Mouse (Mus musculus): ENCODE results near the gene Fam214a. TPM values are rescaled to one million over a fixed set of nuclear protein-coding genes. Genes with fewer than 3 reads are reported as not detected.

The Fam214a gene
- polyA plus RNA-seq, 1 experiment from 2014 or later = 35.9 TPM

DNA sequence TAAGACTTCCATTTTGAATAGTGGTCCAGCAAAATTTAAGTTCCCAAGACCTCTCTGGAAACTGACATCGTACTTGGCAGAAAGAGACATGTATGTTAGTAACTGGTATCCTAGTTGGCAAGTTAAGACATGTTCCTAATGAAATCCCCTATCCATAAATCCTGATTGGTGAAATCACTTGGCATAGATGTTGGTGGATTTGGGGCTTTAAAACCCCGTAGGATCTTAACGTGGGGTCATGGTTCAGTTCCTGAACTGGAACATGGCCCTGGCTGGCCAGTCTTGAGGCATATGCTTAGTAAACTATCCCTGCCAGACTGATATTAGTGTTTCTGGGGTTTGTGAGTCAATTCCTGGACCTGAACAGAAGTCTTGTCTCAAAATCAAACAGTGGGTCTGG lies 14.9 kb upstream of the Fam214a start:
- Histone ChIP-seq H3K27ac (replicated peaks; ENCODE audit: low read depth, low read length) (no peak overlapping the region), H3K9me3 (ENCODE audit: control insufficient read depth, low read length) (no peaks in the 10 kb centered on the region), H3K9ac (replicated peaks; ENCODE audit: low read length) (no peak overlapping the region), H3K4me2 (ENCODE audit: low read length) (no peak overlapping the region), H3K4me3 (replicated peaks; ENCODE audit: low read depth, low read length) (no peak overlapping the region), H3K4me1 (ENCODE audit: control insufficient read depth, insufficient read depth, low read length) (no peaks in the 10 kb centered on the region), H3K36me3 (ENCODE audit: control insufficient read depth, insufficient read depth, low read length) (no peaks in the 10 kb centered on the region), H3K27me3 (ENCODE audit: control insufficient read depth, insufficient read depth, low read length) (no peaks in the 10 kb centered on the region)
- ATAC-seq (ENCODE audit: low FRiP score, low TSS enrichment) = no peak
- no peak for DNase-seq
- WGBS = 87% methylated on average over 3 of the region's 3 CpGs

DNA sequence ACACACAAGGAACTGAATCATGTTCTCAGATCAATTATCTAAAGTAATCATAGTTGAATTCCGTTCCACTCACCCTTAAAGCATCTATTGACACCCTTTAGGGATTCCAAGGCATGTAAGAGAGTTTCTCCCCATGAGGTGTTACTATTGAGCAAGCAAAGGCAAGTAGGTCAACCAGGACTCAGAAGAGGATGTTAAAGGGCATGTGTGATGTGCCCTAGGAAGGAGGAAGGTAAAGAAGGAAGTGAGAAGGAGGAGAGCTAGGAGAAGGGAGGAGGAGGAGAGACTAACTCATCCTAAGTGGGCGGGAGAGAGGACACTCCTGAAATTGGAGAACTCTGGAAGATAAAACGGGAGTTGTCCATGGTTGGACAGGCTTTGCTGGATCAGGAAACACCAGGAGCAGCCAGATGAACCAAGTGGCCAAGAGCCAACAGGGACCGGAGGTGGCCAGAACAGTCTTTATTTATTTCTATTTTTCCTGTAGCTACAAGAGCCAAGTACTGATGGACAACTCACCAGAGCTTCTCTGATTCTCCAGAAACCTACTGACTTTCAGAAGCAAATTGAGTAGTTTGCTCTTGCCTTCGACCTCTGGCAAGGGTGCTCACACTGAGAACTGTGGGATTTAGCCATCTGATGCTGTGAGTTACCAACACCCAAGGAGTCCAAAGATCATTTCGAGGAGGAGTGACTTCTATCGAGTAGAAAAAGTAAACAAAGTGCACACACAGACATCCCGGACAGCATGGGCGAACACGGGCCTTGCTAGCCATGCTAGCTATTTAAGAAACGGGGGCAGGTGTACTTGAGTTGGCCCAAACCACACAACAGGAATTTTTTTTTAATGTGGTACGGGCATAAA lies 13.8 kb upstream of the Fam214a start:
- WGBS = 88% methylated on average over 12 of the region's 12 CpGs
- no peaks in the 10 kb centered on the region for H3K27me3 ChIP-seq (ENCODE audit: control insufficient read depth, insufficient read depth, low read length)
- ATAC-seq (ENCODE audit: low FRiP score, low TSS enrichment) (no peak), DNase-seq (no peak)
- H3K4me1 ChIP-seq (ENCODE audit: control insufficient read depth, insufficient read depth, low read length) = no peaks in the 10 kb centered on the region
- H3K36me3 ChIP-seq (ENCODE audit: control insufficient read depth, insufficient read depth, low read length) = no peaks in the 10 kb centered on the region
- H3K9ac ChIP-seq (replicated peaks; ENCODE audit: low read length) = no peak overlapping the region
- no peak overlapping the region for H3K4me3 ChIP-seq (replicated peaks; ENCODE audit: low read depth, low read length)
- no peak overlapping the region for H3K27ac ChIP-seq (replicated peaks; ENCODE audit: low read depth, low read length)
- H3K9me3 ChIP-seq (ENCODE audit: control insufficient read depth, low read length) = no peaks in the 10 kb centered on the region
- no peak overlapping the region for H3K4me2 ChIP-seq (ENCODE audit: low read length)

DNA sequence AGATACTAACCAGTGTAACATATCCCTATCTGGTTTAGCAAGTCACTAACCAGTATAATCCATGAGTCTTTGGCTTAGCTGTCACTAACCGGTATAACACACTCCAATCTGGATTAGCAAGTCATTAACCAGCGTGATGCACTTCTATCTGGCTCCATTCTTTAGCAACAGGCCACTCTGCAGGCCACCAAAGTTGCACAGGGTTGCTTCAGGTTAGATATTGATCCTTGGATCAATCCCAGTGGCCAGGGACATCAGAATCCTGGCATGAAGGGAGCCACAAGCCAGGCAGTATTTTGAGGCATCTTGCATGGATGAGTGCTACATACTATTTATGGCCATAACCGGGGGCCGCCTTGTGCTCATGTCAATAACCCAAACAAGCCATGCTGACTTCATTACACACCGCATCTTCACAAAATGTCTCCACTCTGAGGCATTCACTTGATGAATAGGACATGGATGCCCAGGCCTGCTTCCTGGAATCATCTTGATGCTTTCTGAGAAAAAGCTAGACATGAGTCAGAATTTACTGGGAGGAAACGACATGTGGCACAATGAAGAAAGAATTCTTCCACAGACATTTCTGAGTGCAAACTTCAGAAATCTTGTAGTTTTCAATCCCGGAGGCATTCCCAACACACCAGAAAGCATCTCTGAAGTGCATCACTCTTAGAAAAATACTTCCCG lies 5.8 kb upstream of the Fam214a start:
- DNase-seq (no peak), ATAC-seq (ENCODE audit: low FRiP score, low TSS enrichment) (no peak)
- Histone ChIP-seq H3K4me1 (ENCODE audit: control insufficient read depth, insufficient read depth, low read length) (no peaks in the 10 kb centered on the region), H3K36me3 (ENCODE audit: control insufficient read depth, insufficient read depth, low read length) (no peaks in the 10 kb centered on the region), H3K4me2 (ENCODE audit: low read length) (no peak overlapping the region), H3K9ac (replicated peaks; ENCODE audit: low read length) (no peak overlapping the region), H3K27ac (replicated peaks; ENCODE audit: low read depth, low read length) (no peak overlapping the region), H3K9me3 (ENCODE audit: control insufficient read depth, low read length) (no peaks in the 10 kb centered on the region), H3K4me3 (replicated peaks; ENCODE audit: low read depth, low read length) (no peak overlapping the region), H3K27me3 (ENCODE audit: control insufficient read depth, insufficient read depth, low read length) (no peaks in the 10 kb centered on the region)
- WGBS = 87% methylated on average over 8 of the region's 8 CpGs

DNA sequence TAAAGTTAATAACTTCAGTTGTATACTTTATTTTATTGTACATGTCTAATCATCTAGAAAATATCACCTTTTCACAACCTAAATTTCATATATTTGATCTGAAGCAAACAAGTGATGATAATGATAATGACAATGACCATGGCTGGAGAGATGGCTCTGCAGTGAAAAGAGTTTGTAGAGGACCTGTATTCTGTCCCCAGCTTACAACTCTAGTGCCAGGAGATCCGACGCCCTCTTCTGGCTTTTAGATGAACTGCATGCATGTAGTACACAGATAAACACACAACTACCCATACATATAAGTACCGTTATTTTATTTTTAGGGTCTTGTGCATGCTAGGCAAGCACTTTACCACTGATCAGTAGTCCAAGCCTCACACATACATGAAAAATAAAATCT lies 1.2 kb upstream of the Fam214a start:
- DNase-seq (no peak), ATAC-seq (ENCODE audit: low FRiP score, low TSS enrichment) (no peak)
- H3K4me1 ChIP-seq (ENCODE audit: control insufficient read depth, insufficient read depth, low read length) = peaks cover 17% of the 10 kb centered on the region
- H3K9ac ChIP-seq (replicated peaks; ENCODE audit: low read length) = no peak overlapping the region
- H3K4me2 ChIP-seq (ENCODE audit: low read length) = no peak overlapping the region
- H3K27me3 ChIP-seq (ENCODE audit: control insufficient read depth, insufficient read depth, low read length) = no peaks in the 10 kb centered on the region
- H3K27ac ChIP-seq (replicated peaks; ENCODE audit: low read depth, low read length) = no peak overlapping the region
- H3K9me3 ChIP-seq (ENCODE audit: control insufficient read depth, low read length) = no peaks in the 10 kb centered on the region
- no peak overlapping the region for H3K4me3 ChIP-seq (replicated peaks; ENCODE audit: low read depth, low read length)
- 40% methylated on average over 3 of the region's 3 CpGs for WGBS
- H3K36me3 ChIP-seq (ENCODE audit: control insufficient read depth, insufficient read depth, low read length) = peaks cover 6% of the 10 kb centered on the region; the same call in 1 of the 2 replicates

DNA sequence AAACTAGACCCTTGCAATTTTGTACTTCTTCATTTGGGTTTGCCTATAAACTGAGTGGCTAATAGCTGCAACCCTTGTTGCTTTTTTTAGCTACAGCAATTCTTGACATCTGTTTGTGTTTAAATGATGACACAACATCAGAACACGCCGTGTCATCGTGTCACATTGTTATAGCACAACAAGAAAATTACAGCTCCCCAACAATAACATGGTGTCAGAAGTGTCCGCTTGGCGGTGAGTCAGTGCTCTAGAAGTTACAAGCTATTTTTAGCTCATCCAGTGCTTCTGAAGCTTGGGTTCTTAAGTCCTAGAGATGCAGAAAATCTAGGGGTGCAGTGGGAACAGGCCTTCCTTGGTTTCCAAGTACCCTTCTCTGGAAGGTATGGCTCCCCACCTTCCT lies 578 bp upstream of the Fam214a start:
- ATAC-seq (ENCODE audit: low FRiP score, low TSS enrichment) (no peak), DNase-seq (peak; percentile 15)
- Histone ChIP-seq H3K27me3 (ENCODE audit: control insufficient read depth, insufficient read depth, low read length) (no peaks in the 10 kb centered on the region), H3K4me2 (ENCODE audit: low read length) (peak overlapping the region; percentile 84), H3K4me1 (ENCODE audit: control insufficient read depth, insufficient read depth, low read length) (peaks cover 17% of the 10 kb centered on the region), H3K36me3 (ENCODE audit: control insufficient read depth, insufficient read depth, low read length) (peaks cover 6% of the 10 kb centered on the region; the same call in 1 of the 2 replicates), H3K9ac (replicated peaks; ENCODE audit: low read length) (peak overlapping the region; percentile 20; the same call in 1 of the 2 replicates), H3K27ac (replicated peaks; ENCODE audit: low read depth, low read length) (peak overlapping the region; percentile 95), H3K4me3 (replicated peaks; ENCODE audit: low read depth, low read length) (peak overlapping the region; percentile 85), H3K9me3 (ENCODE audit: control insufficient read depth, low read length) (no peaks in the 10 kb centered on the region)
- 57% methylated on average over 5 of the region's 5 CpGs for WGBS

DNA sequence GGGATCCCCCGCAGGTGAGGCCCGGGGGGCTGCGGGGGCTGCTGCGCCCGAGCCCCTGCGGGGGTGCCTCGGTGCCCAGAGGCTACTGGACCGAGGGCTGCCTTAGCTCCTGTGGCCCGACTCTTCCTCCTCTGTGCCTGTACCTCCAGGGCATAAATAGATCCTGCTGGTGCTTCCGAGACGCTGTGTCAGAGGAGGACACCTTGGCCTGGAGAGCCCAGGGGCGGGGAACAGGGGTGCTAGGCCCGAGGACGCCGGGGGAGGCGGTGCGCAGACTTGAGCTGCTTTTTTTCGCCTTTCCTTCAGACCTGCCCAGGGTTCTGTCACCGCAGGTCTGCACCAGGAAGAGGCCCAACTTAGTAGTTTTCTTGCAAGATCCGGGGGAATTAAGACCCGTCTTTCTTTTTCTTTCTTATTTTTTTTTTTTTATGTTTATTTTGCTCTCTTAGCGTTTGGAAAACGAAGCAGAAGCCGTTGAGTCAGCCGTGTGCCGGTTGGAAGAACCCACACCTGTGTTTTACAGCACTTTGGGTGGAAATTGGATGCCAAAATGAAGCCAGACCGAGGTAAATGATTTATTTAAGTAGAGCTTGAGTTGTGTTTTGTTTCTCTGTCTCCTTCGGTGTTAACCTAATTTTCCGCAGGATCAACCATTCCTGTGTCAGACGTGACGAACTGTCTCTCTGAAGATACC lies 728 bp downstream of the Fam214a start:
- WGBS = 7% methylated on average over 31 of the region's 31 CpGs
- H3K27ac ChIP-seq (replicated peaks; ENCODE audit: low read depth, low read length) = peak overlapping the region; percentile 95
- DNase-seq (peak; percentile 74), ATAC-seq (ENCODE audit: low FRiP score, low TSS enrichment) (peak; percentile 81)
- H3K4me1 ChIP-seq (ENCODE audit: control insufficient read depth, insufficient read depth, low read length) = peaks cover 17% of the 10 kb centered on the region
- H3K4me3 ChIP-seq (replicated peaks; ENCODE audit: low read depth, low read length) = peak overlapping the region; percentile 85
- H3K9me3 ChIP-seq (ENCODE audit: control insufficient read depth, low read length) = no peaks in the 10 kb centered on the region
- H3K4me2 ChIP-seq (ENCODE audit: low read length) = peak overlapping the region; percentile 84
- H3K9ac ChIP-seq (replicated peaks; ENCODE audit: low read length) = peak overlapping the region; percentile 95
- H3K36me3 ChIP-seq (ENCODE audit: control insufficient read depth, insufficient read depth, low read length) = peaks cover 8% of the 10 kb centered on the region
- H3K27me3 ChIP-seq (ENCODE audit: control insufficient read depth, insufficient read depth, low read length) = no peaks in the 10 kb centered on the region

DNA sequence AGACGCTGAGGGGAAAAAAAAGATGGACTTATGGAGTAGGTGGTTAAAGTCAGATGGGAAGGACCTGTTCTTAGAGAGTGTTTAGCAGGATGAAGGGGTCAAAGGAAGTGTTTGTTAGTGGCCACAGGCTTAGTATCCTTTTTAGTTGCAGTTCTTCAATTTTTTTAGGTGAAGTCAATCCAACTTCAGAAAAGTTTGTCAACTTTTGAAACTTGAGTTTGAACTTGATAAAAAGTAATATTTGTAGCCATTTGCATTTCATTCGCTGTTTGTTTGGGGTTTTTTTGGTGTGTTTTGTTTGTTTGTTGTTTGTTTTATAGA lies 1.2 kb downstream of the Fam214a start:
- ATAC-seq (ENCODE audit: low FRiP score, low TSS enrichment) (no peak), DNase-seq (no peak)
- Histone ChIP-seq H3K9ac (replicated peaks; ENCODE audit: low read length) (0 out of 2 replicates have a peak overlapping the region, but pooled peaks have one; percentile 95), H3K9me3 (ENCODE audit: control insufficient read depth, low read length) (no peaks in the 10 kb centered on the region), H3K4me3 (replicated peaks; ENCODE audit: low read depth, low read length) (peak overlapping the region; percentile 85), H3K27ac (replicated peaks; ENCODE audit: low read depth, low read length) (0 out of 2 replicates have a peak overlapping the region, but pooled peaks have one; percentile 22), H3K27me3 (ENCODE audit: control insufficient read depth, insufficient read depth, low read length) (no peaks in the 10 kb centered on the region), H3K36me3 (ENCODE audit: control insufficient read depth, insufficient read depth, low read length) (peaks cover 13% of the 10 kb centered on the region), H3K4me1 (ENCODE audit: control insufficient read depth, insufficient read depth, low read length) (peaks cover 17% of the 10 kb centered on the region), H3K4me2 (ENCODE audit: low read length) (peak overlapping the region; percentile 84)
- 51% methylated on average over 2 of the region's 2 CpGs for WGBS

DNA sequence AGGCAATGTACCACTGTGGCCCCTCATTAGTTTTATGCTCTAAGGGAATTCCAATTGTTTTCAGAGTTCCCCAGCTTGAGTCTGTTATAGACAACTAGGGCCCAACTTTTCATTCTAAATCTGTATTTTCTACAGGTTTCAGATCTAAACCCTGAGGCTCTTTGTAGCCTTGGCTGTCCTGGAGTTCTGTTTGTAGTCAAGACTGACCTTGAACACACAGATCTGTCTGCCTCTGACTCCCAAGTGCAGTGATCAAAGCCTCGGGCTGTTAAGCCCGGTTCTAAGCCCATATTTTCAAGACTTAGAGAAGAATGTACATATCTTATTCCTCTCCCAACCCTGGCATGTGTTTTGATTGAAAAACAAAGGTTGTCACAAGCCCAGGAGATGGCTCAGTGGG lies 1.7 kb downstream of the Fam214a start:
- Histone ChIP-seq H3K4me1 (ENCODE audit: control insufficient read depth, insufficient read depth, low read length) (peaks cover 17% of the 10 kb centered on the region), H3K36me3 (ENCODE audit: control insufficient read depth, insufficient read depth, low read length) (peaks cover 16% of the 10 kb centered on the region), H3K9me3 (ENCODE audit: control insufficient read depth, low read length) (no peaks in the 10 kb centered on the region), H3K27ac (replicated peaks; ENCODE audit: low read depth, low read length) (no peak overlapping the region), H3K27me3 (ENCODE audit: control insufficient read depth, insufficient read depth, low read length) (no peaks in the 10 kb centered on the region), H3K4me2 (ENCODE audit: low read length) (peak overlapping the region; percentile 84), H3K4me3 (replicated peaks; ENCODE audit: low read depth, low read length) (no peak overlapping the region), H3K9ac (replicated peaks; ENCODE audit: low read length) (no peak overlapping the region)
- ATAC-seq (ENCODE audit: low FRiP score, low TSS enrichment) (no peak), DNase-seq (no peak)
- WGBS = 87% methylated on average over 2 of the region's 2 CpGs
